Mouse (Mus musculus): ENCODE measurements around the gene Klhdc10.

The Klhdc10 gene

GRCm38 (mm10) chr6:30403465-30403864 is 1.8 kb downstream of the Klhdc10 start:
- DNase-seq = peak; percentile 68 to 75

GRCm38 (mm10) chr6:30404671-30405070 is 3.0 kb downstream of the Klhdc10 start:
- no peak for DNase-seq

GRCm38 (mm10) chr6:30408276-30408675 is 6.6 kb downstream of the Klhdc10 start:
- no peak for DNase-seq

- no peak for DNase-seq
These were observed 7.9 kb downstream of the Klhdc10 start for GRCm38 (mm10) chr6:30409399-30410093.

- DNase-seq = no peak
These were observed 9.6 kb downstream of the Klhdc10 start for GRCm38 (mm10) chr6:30411311-30411710.

- no peak for DNase-seq
These were observed 14.5 kb downstream of the Klhdc10 start for GRCm38 (mm10) chr6:30416126-30416525.

GRCm38 (mm10) chr6:30416801-30417200 is 15.1 kb downstream of the Klhdc10 start:
- DNase-seq = no peak

GRCm38 (mm10) chr6:30432461-30433192 is 31.0 kb downstream of the Klhdc10 start:
- peak; percentile 40 to 59 for DNase-seq

GRCm38 (mm10) chr6:30436476-30436875 is 34.8 kb downstream of the Klhdc10 start:
- DNase-seq = no peak

GRCm38 (mm10) chr6:30437054-30437453 is 35.4 kb downstream of the Klhdc10 start:
- DNase-seq = no peak

GRCm38 (mm10) chr6:30439576-30439975 is 37.9 kb downstream of the Klhdc10 start:
- no peak for DNase-seq

- DNase-seq = no peak
These were observed 55.3 kb downstream of the Klhdc10 start for GRCm38 (mm10) chr6:30456991-30457390.

GRCm38 (mm10) chr6:30458626-30459025 is 57.0 kb downstream of the Klhdc10 start:
- no peak for DNase-seq

GRCm38 (mm10) chr6:30459056-30459747 is 57.5 kb downstream of the Klhdc10 start:
- peak; percentile 54 to 55 for DNase-seq

GRCm38 (mm10) chr6:30459811-30460749 is 58.4 kb downstream of the Klhdc10 start:
- peak; percentile 84 to 89 for DNase-seq

GRCm38 (mm10) chr6:30460750-30461446 is 59.2 kb downstream of the Klhdc10 start:
- DNase-seq = peak; percentile 89 to 91

GRCm38 (mm10) chr6:30461755-30462344 is 60.2 kb downstream of the Klhdc10 start:
- DNase-seq = peak; percentile 39 to 47

- no peak for DNase-seq
These were observed 61.2 kb downstream of the Klhdc10 start for GRCm38 (mm10) chr6:30462822-30463221.

- DNase-seq = no peak
These were observed 63.9 kb downstream of the Klhdc10 start for GRCm38 (mm10) chr6:30465586-30465985.

GRCm38 (mm10) chr6:30468058-30468457 is 66.4 kb downstream of the Klhdc10 start:
- no peak for DNase-seq

- DNase-seq = peak; percentile 72 to 84
These were observed 67.0 kb downstream of the Klhdc10 start for GRCm38 (mm10) chr6:30468684-30469083.

All from cerebellum, postnatal 25 days (tissue).